Mouse (Mus musculus) adipocyte (in vitro differentiated cells): ENCODE measurements around the gene E330017A01Rik.

Experiments
- DNase-seq: peaks from one replicate; pipeline ENCODE4 v3.0.0-alpha.2; 2016; ENCODE audit warnings: low spot score

The E330017A01Rik gene

DNA sequence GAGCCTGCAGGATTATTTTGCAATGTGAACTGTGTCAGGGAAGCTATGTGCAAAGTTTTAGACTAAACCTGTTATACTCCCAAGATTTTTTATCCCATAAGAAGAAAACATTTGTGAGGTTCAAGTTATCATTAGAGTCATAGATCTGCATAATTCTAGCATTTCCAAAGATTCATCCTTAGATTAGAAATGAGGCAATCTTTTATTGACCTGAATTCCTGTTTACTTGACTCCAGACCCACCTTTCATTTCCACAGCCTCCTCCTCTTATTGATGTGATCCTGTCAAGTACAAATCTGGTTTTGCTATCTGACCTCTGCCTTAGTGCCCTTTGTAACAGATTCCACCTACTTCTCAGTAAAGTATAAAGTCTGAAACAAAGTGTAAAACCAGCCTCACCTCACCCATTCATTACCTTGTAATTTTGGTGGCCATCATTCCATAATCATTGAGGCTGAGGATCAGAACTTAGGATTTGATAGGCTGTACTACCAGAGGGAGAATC lies 23.8 kb upstream of the E330017A01Rik start:
- DNase-seq, result no peak

DNA sequence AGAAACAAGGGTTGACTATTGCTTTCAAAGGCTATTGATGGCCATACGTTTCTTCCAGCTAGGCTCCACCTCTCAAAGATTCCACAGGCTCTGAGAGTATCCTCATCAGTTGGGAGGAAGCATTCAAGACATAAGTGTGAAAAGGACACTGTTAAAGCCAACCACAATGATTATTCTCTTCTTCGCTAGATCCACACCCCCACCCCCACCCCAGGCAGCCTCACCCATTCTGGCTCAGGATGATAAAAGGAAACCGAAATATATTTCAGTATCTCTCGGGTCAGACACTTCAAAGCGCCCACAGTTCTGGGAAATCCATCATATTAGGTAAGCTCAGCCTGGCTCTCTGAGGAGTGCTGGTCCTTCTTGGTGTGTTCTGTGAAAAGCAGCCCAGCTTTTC lies 23.3 kb upstream of the E330017A01Rik start:
- no peak for DNase-seq

DNA sequence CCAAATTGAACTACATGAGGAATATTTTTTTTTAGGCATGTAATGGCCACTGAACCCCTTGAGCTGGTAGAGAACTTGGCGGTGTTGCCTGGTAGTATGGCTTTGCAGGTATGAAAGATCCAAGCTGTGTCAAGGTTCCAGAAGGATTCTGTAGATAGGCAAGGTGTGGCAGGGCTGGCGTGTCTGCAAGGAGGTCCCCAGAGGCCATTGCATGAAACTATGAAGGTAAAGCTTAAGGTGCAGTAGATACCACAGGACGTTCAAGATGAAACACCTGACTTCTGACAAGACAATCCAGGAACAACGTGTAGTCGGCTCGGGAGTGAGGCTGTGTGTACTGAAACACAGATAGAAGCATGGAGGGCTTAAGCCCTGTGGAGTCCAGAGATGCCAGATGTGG lies 20.1 kb upstream of the E330017A01Rik start:
- no peak for DNase-seq

DNA sequence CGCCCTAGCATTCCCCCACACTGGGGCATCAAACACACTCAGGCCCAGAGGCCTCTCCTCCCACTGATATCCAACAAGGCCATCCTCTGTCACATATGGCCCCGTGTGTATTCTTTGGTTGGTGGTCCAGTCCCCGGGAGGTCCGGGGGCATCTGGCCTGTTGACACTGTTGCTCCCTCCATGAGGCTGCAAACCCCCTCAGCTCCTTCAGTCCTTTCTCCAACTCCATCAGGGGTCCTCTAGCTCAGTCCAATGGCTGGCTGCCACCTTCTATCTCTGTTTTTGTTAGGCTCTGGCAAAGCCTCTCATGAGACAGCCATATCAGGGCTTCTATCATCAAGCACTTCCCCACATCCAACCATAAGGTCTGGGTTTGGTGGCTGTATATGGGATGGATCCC lies 18.0 kb upstream of the E330017A01Rik start:
- no peak for DNase-seq

DNA sequence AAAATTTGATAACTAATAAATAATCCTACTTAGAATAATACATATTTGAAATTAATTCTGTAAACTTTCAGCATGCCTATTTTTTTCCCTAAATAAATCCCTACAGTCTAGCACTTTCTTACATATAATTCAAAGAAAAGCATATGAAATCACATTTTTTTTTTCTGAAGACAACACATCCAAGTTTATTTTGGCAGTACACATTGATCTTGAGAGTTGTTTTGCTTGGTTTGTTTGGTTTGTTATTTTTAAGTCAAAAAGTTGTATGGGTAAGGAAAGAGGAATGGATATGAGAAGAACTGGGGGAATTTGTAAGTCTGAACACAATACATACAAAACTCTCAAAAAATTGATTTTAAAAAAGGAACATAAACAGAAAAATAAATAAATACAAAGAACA lies 17.2 kb upstream of the E330017A01Rik start:
- peak; percentile 64 for DNase-seq

DNA sequence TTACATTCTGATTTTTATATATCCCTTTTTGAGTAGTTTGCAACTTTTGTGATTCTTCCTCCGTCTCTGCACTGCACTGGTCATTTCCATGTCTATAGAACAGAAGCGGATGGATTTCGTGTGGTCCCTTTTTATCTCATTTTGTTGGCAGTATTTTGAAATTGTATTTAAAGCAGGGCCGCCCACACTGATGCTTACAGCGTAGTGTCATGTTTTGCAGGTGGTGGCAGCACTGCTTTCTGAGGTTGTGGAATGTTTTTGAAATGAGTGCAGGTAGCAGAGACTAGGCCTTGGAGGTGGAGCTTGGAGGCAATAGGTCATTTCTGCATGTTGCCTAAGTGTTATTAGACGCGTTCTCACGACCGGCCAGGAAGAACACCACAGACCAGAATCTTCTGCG lies 11.4 kb upstream of the E330017A01Rik start:
- DNase-seq, result no peak

DNA sequence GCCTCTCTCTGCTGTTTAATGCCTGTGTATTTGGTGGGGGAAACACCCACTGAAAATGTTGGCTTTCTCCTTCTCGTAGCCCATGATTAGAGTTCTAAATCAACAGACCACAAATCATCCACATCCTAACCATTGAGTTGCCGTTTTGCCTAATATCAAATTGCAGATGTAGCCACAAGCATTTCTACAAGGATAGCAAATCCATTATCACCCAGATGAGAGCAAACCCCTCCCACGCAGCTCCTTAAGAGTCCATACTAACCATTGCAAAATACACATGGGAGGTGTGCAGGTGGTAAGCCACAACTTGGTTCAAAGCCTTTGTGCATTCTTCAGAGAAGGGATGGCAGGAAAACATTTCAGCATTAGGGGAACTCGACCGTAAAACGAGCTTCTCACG lies 523 bp downstream of the E330017A01Rik start:
- DNase-seq, result no peak

DNA sequence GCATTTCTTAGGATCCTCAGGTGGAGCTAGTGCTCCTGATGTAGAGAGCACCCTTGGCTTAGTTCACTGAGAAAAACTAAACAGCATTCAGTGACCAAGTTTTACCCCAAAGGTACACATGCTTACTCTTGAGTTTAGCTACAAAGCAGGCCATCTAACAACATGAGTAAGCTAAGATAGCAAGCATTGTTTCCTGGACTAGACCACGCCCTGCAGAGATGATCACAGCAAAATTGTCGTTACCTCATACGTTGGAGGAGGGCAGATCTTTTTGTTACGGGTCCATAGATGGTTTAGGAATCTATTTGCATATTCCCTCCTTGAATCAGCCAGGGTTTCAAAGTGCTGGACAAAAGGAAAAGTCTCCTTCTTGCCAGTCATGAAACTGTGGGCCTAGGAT lies 1.1 kb downstream of the E330017A01Rik start:
- DNase-seq, result no peak

DNA sequence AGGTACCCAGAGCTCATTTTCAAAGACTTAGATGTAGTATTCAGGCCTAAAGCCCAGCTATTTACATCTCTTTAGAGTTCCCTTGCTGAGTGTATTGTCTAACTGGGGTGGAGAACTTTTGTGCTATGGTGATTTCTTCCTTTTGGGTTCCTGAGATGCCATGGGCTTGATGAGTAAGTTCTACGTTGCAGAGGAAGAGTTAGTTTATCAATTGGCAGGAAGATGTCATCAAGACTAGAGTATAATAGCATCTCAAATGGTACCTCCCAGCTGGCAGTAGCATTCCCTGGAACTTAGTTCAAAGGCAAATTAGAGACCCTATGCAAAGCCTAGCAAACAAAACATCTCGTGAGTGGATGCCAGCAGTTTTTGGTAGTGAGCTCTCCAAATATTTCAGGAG lies 2.7 kb downstream of the E330017A01Rik start:
- no peak for DNase-seq

DNA sequence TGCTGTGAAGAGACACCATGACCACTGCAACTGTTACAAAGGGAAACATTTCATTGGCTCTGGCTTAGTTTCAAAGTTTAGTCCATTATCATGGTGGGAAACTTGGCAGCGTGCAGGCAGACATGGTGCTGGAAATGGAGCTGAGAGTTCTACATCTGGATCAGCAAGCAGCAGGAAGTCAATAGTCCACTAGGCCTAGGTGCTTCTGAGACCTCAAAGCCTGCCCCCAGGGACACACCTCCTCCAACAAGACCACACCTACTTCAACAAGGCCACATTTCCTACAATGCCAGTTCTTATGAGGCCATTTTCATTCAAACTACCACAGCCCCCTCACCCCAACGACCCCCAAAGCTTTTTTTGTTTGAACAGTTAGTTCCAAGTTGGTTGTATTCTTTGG lies 8.8 kb downstream of the E330017A01Rik start:
- peak; percentile 15 for DNase-seq

DNA sequence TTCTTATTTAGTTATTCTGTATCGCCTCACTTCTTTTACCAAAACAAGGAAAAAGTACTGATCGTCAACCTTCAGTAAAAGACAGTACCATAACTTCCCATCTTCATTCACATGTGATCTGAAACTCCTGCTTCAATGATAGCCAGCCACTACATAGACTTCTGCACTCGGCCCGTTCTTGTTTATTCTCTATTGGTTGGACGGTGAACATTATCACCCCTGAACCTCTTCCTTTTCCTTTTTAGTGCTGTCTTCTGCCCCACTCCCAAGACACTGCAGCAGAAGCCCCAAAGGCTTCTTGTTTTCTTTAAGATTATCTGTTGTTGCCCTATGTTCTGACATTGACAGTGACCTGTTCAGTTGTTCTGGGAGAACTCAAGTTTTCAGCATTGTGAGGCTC lies 9.6 kb downstream of the E330017A01Rik start:
- DNase-seq, result no peak

DNA sequence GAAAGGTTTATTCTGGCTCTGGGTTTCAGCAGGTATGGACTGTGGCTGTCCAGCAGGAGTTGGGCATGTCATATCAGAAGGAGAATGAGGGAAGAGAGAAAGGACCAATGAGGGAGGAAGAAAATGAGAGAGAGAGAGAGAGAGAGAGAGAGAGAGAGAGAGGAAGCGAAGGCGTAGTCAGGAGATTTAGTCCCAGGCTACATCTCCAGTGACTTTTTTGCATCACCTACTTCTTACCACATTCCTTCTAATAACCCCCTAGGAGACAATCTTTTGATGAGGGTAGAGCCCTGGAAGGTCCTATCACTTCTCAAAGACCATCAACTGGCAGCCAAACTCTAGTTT lies 10.2 kb downstream of the E330017A01Rik start:
- DNase-seq, result no peak

DNA sequence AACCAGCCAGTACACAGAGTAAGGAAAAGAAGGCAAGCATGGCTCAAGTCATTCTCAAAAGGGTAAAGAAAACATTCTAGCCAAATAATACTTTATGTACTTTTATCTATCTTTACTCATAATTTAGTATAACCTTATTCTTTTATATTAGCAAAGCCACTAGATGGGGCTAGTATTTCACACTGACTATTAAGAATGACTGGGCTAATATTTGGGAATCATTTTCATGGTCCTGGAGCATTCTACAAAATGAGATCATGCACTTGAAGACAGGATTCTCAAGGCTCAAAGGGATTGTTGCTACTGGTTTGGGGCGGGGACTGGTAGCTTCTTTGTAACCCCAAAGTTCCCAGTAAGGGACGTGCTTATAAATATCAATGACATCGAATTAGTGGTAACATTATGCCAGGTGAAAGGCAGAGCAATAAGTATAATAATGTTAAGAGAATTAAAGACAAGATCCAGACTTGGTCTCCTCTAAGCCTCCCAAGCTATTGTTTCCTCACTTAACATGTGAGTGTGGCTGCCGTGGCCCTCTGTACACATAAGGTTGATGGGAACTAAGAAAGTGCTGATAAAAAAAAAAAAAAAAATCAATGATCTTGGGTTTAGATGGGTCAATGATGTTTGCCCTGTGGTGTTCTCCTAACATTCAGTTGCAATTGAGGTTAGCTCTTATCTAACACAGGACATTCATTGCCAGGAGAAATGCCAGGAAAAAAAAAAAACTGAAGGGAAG lies 10.8 kb downstream of the E330017A01Rik start:
- DNase-seq, result peak; percentile 41

DNA sequence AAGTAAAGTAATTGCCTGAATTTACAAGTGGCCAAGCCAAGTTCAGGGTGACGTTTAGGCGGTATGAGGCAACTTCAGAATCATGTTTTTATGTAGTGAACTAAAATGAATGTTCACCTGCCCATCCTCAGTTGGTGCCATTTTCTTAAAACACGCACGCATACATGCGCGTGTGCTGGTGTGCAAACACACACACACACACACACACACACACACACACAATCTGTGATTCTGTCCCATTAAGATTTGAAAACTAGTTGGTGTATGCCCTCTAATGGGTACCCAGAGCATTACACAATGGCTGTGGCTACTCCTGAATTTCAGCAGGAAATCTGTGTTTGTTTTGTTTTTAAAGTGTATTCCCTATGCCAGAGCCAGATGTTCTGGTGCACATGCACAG lies 14.6 kb downstream of the E330017A01Rik start:
- peak; percentile 74 for DNase-seq

DNA sequence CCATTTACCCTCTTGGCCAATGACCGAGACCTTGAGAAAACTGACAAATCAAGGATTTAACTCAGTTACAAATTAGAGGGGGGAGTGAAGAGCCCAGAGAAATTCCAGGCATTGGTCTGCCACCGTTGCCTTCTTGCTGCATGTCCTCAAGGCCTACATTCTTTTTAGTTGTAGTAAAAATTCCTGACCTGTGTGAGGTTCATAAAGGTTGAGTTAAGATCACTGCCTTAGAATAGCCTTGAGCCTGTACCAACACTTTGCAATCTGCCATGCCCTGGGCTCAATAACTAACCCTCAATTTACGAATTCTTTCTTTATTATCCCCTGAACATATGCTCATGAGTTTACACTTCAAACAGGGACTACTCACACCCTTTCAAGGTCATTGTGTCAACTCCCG lies 15.4 kb downstream of the E330017A01Rik start:
- DNase-seq, result no peak

DNA sequence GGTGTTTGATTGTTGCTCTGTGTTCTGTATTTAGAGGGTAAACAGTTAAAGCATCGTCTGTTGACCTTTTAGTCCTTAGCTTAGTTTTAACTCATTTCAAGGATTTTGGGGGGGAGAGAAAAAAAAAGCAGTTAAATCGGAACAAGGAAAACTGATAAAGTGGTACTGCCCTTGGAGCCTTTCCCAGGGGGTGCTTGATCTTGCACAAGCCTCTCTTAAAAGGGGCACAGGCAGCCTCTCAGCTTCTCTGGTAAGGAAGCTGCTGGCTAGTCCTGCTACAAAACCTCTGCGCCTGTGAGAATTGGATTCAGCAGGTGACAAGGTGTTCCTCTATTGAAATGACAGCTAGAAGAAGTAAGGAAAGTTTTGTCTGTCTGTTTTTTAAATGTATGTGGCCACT lies 16.2 kb downstream of the E330017A01Rik start:
- no peak for DNase-seq

DNA sequence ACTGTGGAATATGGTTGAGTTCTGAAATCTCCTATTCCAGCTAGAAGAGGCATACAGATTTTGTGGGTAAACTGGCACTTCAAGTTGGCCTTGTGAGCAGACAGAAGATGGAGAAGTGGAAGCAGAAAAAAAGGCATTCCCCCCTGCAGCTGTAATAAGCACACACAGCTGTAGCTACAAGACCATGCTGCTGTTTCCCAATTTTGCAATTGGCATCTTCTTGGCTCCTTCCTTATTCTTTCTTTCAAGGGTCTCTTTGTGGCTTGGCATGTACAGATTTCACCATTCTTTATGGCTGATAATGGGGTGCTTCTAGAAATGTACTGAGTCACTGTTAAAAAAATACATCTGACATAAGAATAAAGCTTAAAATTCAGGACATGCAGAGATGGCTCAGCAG lies 21.2 kb downstream of the E330017A01Rik start:
- DNase-seq, result no peak

DNA sequence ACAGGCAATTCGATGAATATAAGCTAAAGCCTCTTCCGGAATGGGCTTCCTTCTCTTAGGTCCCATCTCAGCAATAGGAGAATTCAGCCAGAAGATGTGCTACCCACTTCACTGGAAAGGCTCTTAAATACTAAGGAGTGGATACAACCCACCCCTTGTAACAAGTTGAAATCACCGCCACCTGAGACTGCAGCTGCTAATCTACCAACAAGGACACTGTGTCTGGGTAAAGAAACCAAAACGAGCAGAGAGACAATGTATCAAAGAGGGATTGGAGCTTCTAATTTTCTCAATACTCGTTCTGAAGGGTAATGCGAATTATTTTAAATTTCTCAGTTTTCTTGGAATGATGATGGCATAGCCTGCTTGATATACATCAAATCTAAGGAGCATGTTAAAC lies 21.7 kb downstream of the E330017A01Rik start, which contains the start of gene Gm813:
Gene Gm813 (minus strand): TSS at position 101 of the 400 bp plus-strand sequence.
- no peak for DNase-seq

DNA sequence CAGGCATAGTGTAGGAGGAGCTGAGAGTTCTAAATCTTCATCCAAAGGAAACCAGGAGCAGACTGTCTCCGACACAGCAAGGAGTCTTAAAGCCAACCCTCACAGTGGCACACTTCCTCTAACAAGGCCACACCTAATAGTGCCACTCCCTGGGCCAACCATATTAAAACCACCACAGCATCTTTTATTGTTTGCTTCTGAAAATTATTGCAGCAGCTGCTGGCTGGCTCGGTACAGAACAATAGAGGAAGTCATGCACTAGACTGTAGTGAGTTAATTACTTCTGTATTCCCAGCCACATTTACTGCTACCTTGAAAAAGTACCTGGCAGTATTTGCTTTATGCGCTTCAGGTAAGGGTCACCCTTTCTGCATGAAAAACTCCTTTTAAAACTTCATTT lies 25.6 kb downstream of the E330017A01Rik start:
- no peak for DNase-seq

DNA sequence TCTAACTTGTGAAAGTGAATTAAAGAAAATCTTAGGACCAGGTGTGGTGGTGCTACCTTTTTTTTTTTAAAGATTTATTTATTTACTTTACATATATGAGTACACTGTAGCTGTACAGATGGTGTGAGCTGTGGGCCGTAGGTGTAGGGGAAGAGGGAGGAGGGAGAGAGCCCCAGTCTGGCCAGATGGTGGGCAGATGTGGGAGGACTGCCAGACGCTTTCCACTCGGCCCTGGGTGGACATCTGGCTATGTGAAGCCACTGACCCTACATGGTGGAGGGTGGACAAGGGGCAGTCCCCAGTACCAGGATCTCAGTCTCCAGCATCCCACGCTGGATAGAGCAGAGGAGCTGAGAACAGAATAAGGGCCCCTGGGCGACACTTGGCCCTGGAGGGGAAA lies 31.4 kb downstream of the E330017A01Rik start:
- no peak for DNase-seq

DNA sequence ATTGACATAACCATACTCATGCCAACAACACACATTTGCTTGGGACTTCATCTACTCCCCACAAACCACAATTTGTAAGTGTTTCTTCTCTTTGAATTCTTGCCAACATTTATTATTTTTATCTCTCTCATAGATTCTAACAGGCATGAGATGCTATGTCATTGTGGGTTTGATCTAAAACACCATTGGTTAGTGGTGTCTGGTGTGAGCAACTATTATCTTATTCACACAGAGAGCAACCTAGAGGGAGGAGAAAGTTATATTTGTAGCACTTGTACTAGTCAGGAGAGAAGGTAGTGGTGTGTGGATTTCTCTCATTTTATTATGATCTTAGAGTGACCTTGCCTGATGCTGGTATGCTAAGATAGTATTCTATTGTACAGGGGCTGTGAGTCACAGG lies 33.9 kb downstream of the E330017A01Rik start:
- no peak for DNase-seq

DNA sequence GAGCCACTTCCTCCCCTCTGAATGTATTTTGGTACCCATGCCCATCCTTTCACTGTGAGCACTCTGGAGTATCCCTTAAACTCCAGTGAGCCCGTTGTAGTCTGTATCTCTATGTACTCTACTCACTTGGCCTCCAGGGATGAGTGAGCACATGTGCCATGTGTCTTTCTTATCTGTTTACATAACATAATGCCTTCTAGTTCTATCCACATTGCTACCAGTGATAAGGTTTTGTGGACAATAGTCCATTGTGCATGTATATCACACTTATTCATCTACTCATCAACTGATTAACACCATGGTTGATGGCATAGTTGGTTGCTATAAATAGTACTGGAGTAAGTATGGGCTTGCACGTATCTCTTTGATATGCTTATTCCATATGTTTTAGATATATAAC lies 34.7 kb downstream of the E330017A01Rik start:
- no peak for DNase-seq

DNA sequence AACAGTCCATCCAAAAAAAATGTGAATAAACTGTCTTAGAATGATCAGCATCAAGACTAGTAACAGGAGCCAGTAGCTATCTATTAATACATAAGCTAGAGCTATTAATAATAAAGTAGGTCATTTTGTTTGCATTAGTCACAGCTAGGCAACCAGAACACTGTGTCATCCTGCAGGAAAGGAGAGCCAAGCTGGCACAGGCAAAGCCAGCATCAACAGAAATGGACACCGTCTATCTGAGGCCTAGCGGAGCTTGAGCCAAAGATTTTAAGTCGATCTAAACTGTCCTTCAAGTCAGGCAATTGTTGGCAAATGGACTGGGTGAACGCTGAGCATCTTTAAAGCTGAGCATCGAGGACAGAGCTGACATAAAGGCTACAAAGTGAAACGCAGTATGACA lies 37.7 kb downstream of the E330017A01Rik start:
- no peak for DNase-seq

DNA sequence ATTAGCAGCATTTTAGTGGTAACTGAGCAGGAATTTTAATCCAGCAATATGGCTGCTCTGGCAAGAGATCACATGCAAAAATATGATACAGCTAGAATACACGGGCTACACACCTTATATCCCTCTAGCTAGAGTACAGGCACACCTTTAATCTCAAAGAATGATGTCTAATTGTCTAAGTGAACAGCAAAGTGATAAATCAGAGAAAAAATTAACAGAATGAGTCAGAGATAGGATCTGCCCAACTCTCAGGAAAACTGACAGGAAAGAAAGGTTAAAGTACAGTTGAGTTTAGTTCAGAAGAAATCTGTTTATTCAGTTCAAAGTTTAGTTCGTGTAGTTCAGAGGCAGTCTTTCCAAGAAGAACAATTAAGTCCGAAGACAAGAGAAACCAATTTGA lies 47.2 kb downstream of the E330017A01Rik start:
- no peak for DNase-seq
